Mouse (Mus musculus): ENCODE measurements at regions not wholly inside any gene's neighbourhood (a gene's known extent, or its start where the extent isn't known, plus 50 kb on each side); places are given as distances from the start of the nearest gene placed in this dataset.

- no peak for DNase-seq (ENCODE audit: low read depth)
- TF ChIP-seq POLR2A (IDR thresholded peaks at IDR 0.05; ENCODE audit: borderline replicate concordance, extremely low read depth, insufficient read depth, insufficient read length, poor library complexity, severe bottlenecking), result no peak
- no peak for TF ChIP-seq CTCF (IDR thresholded peaks at IDR 0.05; ENCODE audit: borderline replicate concordance, extremely low read depth, insufficient read depth, insufficient read length)
Observed at GRCm38 (mm10) chr8:78050768-78051167, 162.3 kb upstream of the Ttc29 start.

- no peak for TF ChIP-seq POLR2A (IDR thresholded peaks at IDR 0.05; ENCODE audit: borderline replicate concordance, extremely low read depth, insufficient read depth, insufficient read length, poor library complexity, severe bottlenecking)
- TF ChIP-seq CTCF (IDR thresholded peaks at IDR 0.05; ENCODE audit: borderline replicate concordance, extremely low read depth, insufficient read depth, insufficient read length), result no peak
- no peak for DNase-seq (ENCODE audit: low read depth)
Observed at GRCm38 (mm10) chr8:78054435-78054834, 158.7 kb upstream of the Ttc29 start.

GRCm38 (mm10) chr8:78054920-78055319, 158.2 kb upstream of the Ttc29 start:
- DNase-seq (ENCODE audit: low read depth), result no peak
- TF ChIP-seq POLR2A (IDR thresholded peaks at IDR 0.05; ENCODE audit: borderline replicate concordance, extremely low read depth, insufficient read depth, insufficient read length, poor library complexity, severe bottlenecking), result no peak
- no peak for TF ChIP-seq CTCF (IDR thresholded peaks at IDR 0.05; ENCODE audit: borderline replicate concordance, extremely low read depth, insufficient read depth, insufficient read length)

GRCm38 (mm10) chr8:78055531-78055930, 157.6 kb upstream of the Ttc29 start:
- no peak for DNase-seq (ENCODE audit: low read depth)
- TF ChIP-seq POLR2A (IDR thresholded peaks at IDR 0.05; ENCODE audit: borderline replicate concordance, extremely low read depth, insufficient read depth, insufficient read length, poor library complexity, severe bottlenecking) (no peak), CTCF (IDR thresholded peaks at IDR 0.05; ENCODE audit: borderline replicate concordance, extremely low read depth, insufficient read depth, insufficient read length) (no peak)

- DNase-seq (ENCODE audit: low read depth), result no peak
- TF ChIP-seq POLR2A (IDR thresholded peaks at IDR 0.05; ENCODE audit: borderline replicate concordance, extremely low read depth, insufficient read depth, insufficient read length, poor library complexity, severe bottlenecking), result no peak
- TF ChIP-seq CTCF (IDR thresholded peaks at IDR 0.05; ENCODE audit: borderline replicate concordance, extremely low read depth, insufficient read depth, insufficient read length), result no peak
Observed at GRCm38 (mm10) chr8:78057357-78057756, 155.7 kb upstream of the Ttc29 start.

- DNase-seq (ENCODE audit: low read depth), result peak; percentile 78
- TF ChIP-seq CTCF (IDR thresholded peaks at IDR 0.05; ENCODE audit: borderline replicate concordance, extremely low read depth, insufficient read depth, insufficient read length) (no peak), POLR2A (IDR thresholded peaks at IDR 0.05; ENCODE audit: borderline replicate concordance, extremely low read depth, insufficient read depth, insufficient read length, poor library complexity, severe bottlenecking) (no peak)
Observed at GRCm38 (mm10) chr8:78061827-78062719, 151.0 kb upstream of the Ttc29 start.

GRCm38 (mm10) chr8:78063529-78063928, 149.6 kb upstream of the Ttc29 start:
- TF ChIP-seq CTCF (IDR thresholded peaks at IDR 0.05; ENCODE audit: borderline replicate concordance, extremely low read depth, insufficient read depth, insufficient read length), result peak; percentile 85
- no peak for TF ChIP-seq POLR2A (IDR thresholded peaks at IDR 0.05; ENCODE audit: borderline replicate concordance, extremely low read depth, insufficient read depth, insufficient read length, poor library complexity, severe bottlenecking)
- peak; percentile 85 for DNase-seq (ENCODE audit: low read depth)

- no peak for TF ChIP-seq CTCF (IDR thresholded peaks at IDR 0.05; ENCODE audit: borderline replicate concordance, extremely low read depth, insufficient read depth, insufficient read length)
- TF ChIP-seq POLR2A (IDR thresholded peaks at IDR 0.05; ENCODE audit: borderline replicate concordance, extremely low read depth, insufficient read depth, insufficient read length, poor library complexity, severe bottlenecking), result no peak
- DNase-seq (ENCODE audit: low read depth), result peak; percentile 42
Observed at GRCm38 (mm10) chr8:78064161-78064560, 148.9 kb upstream of the Ttc29 start.

- no peak for TF ChIP-seq CTCF (IDR thresholded peaks at IDR 0.05; ENCODE audit: borderline replicate concordance, extremely low read depth, insufficient read depth, insufficient read length)
- TF ChIP-seq POLR2A (IDR thresholded peaks at IDR 0.05; ENCODE audit: borderline replicate concordance, extremely low read depth, insufficient read depth, insufficient read length, poor library complexity, severe bottlenecking), result no peak
Observed at GRCm38 (mm10) chr8:78065890-78066493, 147.1 kb upstream of the Ttc29 start.

GRCm38 (mm10) chr8:78068087-78068910, 144.8 kb upstream of the Ttc29 start:
- no peak for DNase-seq (ENCODE audit: low read depth)

More at GRCm38 (mm10) chr8:78065890-78066493, 147.1 kb upstream of the Ttc29 start:
- DNase-seq (ENCODE audit: low read depth), result no peak

GRCm38 (mm10) chr8:78073821-78074220, 139.3 kb upstream of the Ttc29 start:
- TF ChIP-seq POLR2A (IDR thresholded peaks at IDR 0.05; ENCODE audit: borderline replicate concordance, extremely low read depth, insufficient read depth, insufficient read length, poor library complexity, severe bottlenecking) (no peak), CTCF (IDR thresholded peaks at IDR 0.05; ENCODE audit: borderline replicate concordance, extremely low read depth, insufficient read depth, insufficient read length) (no peak)
- DNase-seq (ENCODE audit: low read depth), result no peak

More at GRCm38 (mm10) chr8:78068087-78068910, 144.8 kb upstream of the Ttc29 start:
- TF ChIP-seq CTCF (IDR thresholded peaks at IDR 0.05; ENCODE audit: borderline replicate concordance, extremely low read depth, insufficient read depth, insufficient read length), result no peak
- no peak for TF ChIP-seq POLR2A (IDR thresholded peaks at IDR 0.05; ENCODE audit: borderline replicate concordance, extremely low read depth, insufficient read depth, insufficient read length, poor library complexity, severe bottlenecking)

Data from brain, embryonic 14.5 days (tissue).